Mouse (Mus musculus) NIH3T3 (cell line): ENCODE measurements at regions not wholly inside any gene's neighbourhood (a gene's known extent, or its start where the extent isn't known, plus 50 kb on each side); places are given as distances from the start of the nearest gene placed in this dataset.

Experiments used
- DNase-seq: peaks from one replicate; pipeline ENCODE4 v3.0.0-alpha.2; 2012; ENCODE audit warnings: low read depth

GRCm38 (mm10) chr2:160192661-160193060 lies 141.3 kb downstream of the Gm826 start:
- peak; percentile 42 for DNase-seq

DNA sequence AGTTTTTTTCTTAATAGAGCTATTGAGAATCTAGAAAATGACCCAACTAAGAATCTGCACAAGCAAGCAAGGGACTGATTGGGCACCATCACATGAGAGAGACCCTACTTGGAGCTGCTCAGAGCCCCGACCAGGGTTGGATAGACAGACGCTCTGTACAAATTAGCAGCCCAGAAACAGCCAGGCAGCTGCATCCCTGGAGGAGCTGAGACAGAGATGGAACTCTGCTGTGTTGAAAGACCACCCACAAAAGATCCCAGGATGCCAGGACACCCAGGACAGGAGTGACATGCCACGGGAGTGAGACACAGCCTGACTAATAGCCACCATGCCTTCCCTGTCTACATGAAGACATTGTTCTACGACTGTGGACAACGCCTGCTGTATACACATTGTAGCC lies 147.9 kb downstream of the Gm826 start:
- no peak for DNase-seq

- no peak for DNase-seq
Observed at GRCm38 (mm10) chr2:160170975-160171515, 162.9 kb downstream of the Gm826 start.

GRCm38 (mm10) chr2:160158599-160159261 lies 175.2 kb downstream of the Gm826 start:
- no peak for DNase-seq

- DNase-seq = peak; percentile 17
Observed at GRCm38 (mm10) chr2:160153781-160154180, 180.2 kb downstream of the Gm826 start.

GRCm38 (mm10) chr2:160152101-160152500 lies 181.9 kb downstream of the Gm826 start:
- no peak for DNase-seq

- DNase-seq = no peak
Observed at GRCm38 (mm10) chr2:160148936-160149335, 185.0 kb downstream of the Gm826 start.

- no peak for DNase-seq
Observed at GRCm38 (mm10) chr2:160148516-160148915, 185.4 kb downstream of the Gm826 start.

GRCm38 (mm10) chr2:160148031-160148430 lies 185.9 kb downstream of the Gm826 start:
- no peak for DNase-seq

DNA sequence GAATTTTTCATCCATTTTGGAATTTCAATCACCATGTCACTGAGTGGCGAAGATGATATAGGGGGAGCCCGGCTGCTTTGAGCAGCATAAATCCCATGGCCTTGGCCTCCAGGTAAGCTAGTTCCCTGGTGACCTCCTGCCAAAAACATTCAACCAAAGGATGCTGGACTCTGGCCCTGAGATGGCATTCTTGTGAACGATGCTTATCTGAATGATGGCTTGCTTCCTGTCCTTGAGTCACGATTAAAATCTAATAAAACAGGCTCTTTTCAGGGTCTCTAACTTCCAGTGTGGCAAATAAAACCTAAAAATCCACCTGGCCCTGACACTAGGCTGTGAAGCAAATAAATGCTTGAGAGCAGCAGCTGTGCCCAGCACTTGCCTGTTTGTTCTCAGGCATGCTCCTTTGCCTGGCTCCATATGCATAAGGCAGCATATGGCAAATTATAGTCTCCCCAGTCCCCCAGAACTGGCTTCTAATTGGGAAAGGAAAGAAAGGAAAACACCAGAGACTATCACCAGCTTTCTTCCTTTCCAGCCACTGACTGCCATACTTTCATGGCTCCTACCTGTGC lies 193.7 kb downstream of the Gm826 start:
- no peak for DNase-seq

DNA sequence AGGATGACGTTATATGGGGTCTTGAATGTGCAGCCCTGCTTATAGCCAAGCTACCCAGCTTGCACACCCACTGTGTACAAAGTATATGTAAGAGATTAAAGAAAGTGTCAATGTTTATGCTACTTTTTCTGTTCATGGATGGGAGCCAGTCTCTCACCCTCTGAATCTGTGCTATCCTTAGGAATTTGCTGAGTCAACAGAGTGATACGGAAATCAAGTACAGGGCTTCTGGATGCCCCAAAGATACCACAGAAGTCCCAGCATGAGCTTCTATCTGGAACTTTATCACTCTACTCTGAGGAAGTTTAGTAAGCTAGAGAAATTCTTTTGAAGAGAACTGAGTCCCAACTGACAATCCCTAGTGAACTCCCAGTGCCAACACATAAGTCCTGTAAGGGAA lies 195.9 kb downstream of the Gm826 start:
- no peak for DNase-seq

DNA sequence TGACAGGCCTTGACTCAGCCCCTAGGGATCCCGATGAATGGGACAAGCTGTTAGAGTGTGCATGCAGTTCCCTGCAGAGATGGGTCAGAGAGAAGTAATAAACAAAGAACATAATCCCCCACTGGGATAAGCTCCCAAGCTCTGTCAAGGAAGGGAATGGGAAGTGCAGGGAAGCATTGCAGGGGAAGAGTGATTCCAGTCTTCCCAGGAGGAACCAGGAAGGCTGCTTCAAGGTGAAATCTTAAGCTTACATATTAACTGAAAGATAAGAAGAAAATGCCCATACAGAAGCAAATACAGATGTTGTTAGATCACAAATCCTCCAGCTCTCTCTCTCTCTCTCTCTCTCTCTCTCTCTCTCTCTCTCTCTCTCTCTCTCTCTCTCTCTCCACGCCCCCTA lies 202.2 kb downstream of the Gm826 start:
- no peak for DNase-seq

- DNase-seq = no peak
Observed at GRCm38 (mm10) chr2:160131386-160131785, 202.6 kb downstream of the Gm826 start.

GRCm38 (mm10) chr2:160117148-160117547 lies 216.8 kb downstream of the Gm826 start:
- DNase-seq = no peak

DNA sequence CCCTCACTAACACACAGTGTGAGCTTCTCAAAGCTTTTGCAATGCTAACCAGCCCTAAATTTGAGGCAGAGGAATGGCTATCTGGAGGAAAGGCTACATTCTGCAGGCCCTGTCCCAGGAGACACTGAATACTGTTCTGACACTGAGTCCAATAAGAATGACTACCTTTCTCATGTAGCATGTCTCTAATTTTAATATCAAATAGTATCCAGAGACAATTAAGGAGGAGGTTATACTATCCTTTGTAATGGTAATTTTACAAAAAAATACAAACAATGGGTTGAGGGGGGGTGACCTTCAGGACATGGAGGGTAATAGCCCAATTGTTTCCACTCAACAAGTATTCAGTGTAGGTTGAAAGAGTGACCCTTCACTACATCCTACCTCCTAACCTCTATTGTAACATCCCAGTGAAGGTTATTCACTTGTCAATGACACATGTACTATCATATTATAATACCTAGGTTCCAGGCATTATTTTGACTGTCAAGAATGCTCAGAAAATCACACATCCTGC lies 222.7 kb downstream of the Gm826 start:
- DNase-seq = no peak

- DNase-seq = no peak
Observed at GRCm38 (mm10) chr2:160093078-160093477, 240.9 kb downstream of the Gm826 start.

- peak; percentile 36 for DNase-seq
Observed at GRCm38 (mm10) chr2:160085999-160086398, 248.0 kb downstream of the Gm826 start.

DNA sequence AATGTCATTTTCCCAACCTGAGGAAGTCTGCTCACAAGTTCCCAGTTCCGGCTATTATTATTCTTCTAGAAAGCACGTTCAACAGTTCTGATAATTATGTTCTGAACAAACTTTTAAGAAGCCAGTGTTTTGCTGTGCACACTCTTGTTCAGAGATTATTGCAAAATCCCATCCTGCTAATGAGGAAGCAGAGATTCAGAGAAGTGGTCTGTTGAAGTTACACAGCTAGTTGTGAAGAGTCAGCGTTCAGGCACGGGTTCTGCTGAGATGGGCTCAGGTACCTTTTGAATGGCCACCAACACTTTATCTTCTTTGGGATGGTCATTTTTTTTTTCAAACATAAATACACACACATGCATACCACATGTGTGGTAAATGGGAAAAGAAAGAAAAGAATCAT lies 250.3 kb downstream of the Gm826 start:
- DNase-seq = no peak

- DNase-seq = no peak
Observed at GRCm38 (mm10) chr2:160082106-160082653, 251.8 kb downstream of the Gm826 start.

- peak; percentile 82 for DNase-seq
Observed at GRCm38 (mm10) chr2:160075694-160076093, 258.3 kb downstream of the Gm826 start.

- DNase-seq = no peak
Observed at GRCm38 (mm10) chr2:160070441-160070840, 263.5 kb downstream of the Gm826 start.

DNA sequence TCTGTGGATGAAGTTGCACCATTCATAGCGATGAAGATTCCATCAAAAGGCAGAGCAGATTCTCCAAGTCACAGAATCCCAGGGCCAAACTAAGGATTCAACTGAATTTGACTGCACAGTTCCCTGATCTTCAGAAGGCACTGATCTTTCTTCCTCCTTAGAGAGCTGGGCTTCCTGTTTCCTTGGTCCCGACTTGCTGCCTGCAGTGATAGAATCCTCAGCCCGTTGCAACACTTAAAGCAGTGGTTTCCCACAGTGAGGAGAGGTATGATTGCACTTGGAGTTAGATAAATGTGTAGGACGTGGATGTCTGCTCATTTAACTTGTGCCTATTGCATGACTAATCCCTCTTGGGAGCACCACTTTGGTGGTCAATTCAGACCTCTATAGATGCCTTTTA lies 265.2 kb downstream of the Gm826 start:
- peak; percentile 11 for DNase-seq

DNA sequence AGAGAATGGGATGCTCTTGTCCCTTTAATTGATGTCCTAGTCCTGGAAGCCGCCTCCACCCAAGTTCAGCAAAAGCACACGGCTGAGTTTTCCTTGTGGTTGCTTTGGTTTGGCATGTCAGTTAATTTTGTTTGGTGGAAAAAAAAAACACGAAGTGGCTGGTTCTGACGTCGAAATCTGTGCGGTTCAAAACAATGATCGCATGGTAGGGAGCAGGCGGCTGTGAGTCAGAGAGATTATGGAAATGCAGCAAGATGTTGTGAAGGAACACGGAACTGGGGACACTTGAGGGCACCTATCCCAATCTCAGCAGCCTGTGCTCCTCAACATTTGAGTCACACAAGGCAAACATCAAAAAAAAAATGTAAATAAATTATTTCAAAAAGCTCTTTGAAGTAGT lies 266.1 kb downstream of the Gm826 start:
- DNase-seq = no peak
